Mouse (Mus musculus): ENCODE measurements around the gene Pianp. TPM values are rescaled to one million over a fixed set of nuclear protein-coding genes. Genes with fewer than 3 reads are reported as not detected.

Pianp gene
- polyA plus RNA-seq, 1 experiment from 2014 or later, result 12.9 TPM

DNA sequence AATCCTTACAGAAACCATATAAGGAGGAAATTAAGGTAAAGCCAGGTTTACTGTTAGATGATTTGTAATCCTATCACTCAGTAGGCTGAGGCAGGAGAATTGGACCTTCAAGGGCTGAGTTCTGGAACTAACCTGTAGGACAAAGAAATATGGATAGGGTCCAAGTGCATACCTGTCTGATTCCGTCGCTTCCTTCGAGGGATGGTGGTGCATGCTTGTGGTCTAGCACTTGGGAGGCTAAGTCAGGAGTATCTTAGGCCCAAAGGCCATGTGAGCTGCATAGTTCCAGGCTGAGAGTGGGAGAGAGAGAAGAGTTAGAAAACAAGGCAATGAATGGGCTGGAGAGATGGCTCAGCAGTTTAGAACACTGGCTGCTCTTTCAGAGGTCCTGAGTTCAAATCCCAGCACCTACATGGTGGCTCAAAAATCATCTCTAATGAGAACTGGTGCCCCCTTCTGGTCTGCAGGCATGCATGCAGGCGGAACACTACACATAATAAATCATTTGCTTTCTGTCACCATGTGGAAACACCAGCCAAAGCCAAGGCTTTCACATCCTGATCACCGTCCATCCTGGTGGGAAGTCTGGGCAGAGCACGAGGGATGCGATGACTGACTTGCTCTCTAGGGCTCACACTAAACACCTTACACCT, 29.9 kb upstream of the Pianp start:
- TF ChIP-seq CTCF (IDR thresholded peaks at IDR 0.05), result no peak
- DNase-seq (ENCODE audit: low read depth, low spot score) (peak; percentile 30), ATAC-seq (peak; percentile 37)
- ChIA-PET CTCF (interaction anchor here (0.8 to 2.1 kb wide), 7 partner anchors 27 to 120 kb away, joined by 3 to 8 read pairs (median 3); no protein-coding TSS in a partner anchor), POLR2A (interaction anchor here (1.0 to 1.7 kb wide), 3 partner anchors 32 to 62 kb away, joined by 3 to 6 read pairs (median 6); partner anchors contain the start of gene Mlf2)
- in situ Hi-C loops (cut with MboI; ENCODE audit: low pct_unique_long_range_greater_than_20kb), result no loop called here
- H3K27me3 ChIP-seq, result no peaks in the 10 kb centered on the region

GRCm38 (mm10) chr6:124967766-124968165, 28.7 kb upstream of the Pianp start:
- no peak for DNase-seq (ENCODE audit: low read depth, low spot score)

DNA sequence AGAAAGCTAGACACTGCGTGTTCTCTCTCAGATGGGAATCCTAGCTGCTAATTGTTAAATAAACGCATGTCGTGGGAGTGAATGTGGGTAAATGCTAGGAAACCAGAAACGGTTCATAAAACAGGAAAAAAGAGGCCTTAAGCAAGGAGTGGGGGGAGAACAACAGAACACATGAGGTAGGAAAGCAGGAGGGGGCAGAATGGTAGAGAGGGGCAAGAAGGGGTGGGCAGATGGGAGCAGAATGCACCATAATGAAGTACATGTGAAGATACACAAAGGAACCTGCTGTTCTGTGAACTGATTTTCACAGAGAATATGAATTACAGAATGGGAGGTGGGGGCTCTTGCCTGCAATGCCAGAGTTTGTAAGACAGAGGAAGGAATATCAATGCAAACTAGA, 4.3 kb upstream of the Pianp start:
- no peak for ATAC-seq
- H3K27me3 ChIP-seq, result peaks cover 3% of the 10 kb centered on the region
- POLR2A ChIA-PET, result no interaction called here
- DNase-seq (ENCODE audit: low read depth, low spot score), result no peak
- in situ Hi-C loops (cut with MboI; ENCODE audit: low pct_unique_long_range_greater_than_20kb), result no loop called here
- TF ChIP-seq CTCF (IDR thresholded peaks at IDR 0.05), result no peak
- CTCF ChIA-PET, result interaction anchor here (2.0 kb wide), 1 partner anchor 15 kb away, joined by 8 read pairs; no protein-coding TSS in a partner anchor

More at GRCm38 (mm10) chr6:124967766-124968165, 28.7 kb upstream of the Pianp start:
- POLR2A ChIA-PET, result interaction anchor here (0.8 kb wide), 1 partner anchor 40 kb away, joined by 3 read pairs; no protein-coding TSS in a partner anchor
- CTCF ChIA-PET, result interaction anchor here (0.8 to 2.1 kb wide), 7 partner anchors 35 to 121 kb away, joined by 3 to 8 read pairs (median 3); no protein-coding TSS in a partner anchor
- in situ Hi-C loops (cut with MboI; ENCODE audit: low pct_unique_long_range_greater_than_20kb), result no loop called here
- no peak for TF ChIP-seq CTCF (IDR thresholded peaks at IDR 0.05)
- H3K27me3 ChIP-seq, result no peaks in the 10 kb centered on the region
- no peak for ATAC-seq

DNA sequence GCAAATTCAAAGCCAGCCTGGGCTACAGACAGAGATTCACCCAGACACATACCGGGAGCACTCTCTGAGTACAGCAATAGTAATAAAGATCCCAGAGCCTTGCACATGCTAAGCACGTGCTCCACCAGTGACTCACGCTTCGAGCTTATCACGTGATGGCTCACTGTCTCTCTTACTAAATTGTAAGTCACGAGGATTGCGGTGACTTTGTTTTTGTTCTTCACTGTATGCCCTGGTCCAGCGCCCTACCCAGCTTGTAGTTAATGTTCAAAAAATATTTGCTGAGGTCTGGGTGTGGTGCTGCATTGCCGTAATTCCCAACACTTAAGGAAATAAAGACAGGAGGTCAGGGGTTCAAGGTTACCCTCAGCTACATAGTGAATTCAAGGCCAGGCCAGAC, 3.1 kb upstream of the Pianp start:
- no peaks in the 10 kb centered on the region for H3K27me3 ChIP-seq
- ChIA-PET POLR2A (no interaction called here), CTCF (interaction anchor here (1.0 to 2.0 kb wide), 3 partner anchors 14 to 146 kb away, joined by 3 to 8 read pairs (median 3); partner anchors contain the start of gene Cops7a)
- no peak for TF ChIP-seq CTCF (IDR thresholded peaks at IDR 0.05)
- peak; percentile 55 for DNase-seq (ENCODE audit: low read depth, low spot score)
- peak; percentile 75 for ATAC-seq
- in situ Hi-C loops (cut with MboI; ENCODE audit: low pct_unique_long_range_greater_than_20kb), result no loop called here

GRCm38 (mm10) chr6:124993876-124994275, 2.6 kb upstream of the Pianp start:
- ChIA-PET CTCF (interaction anchor here (1.0 to 2.0 kb wide), 3 partner anchors 14 to 147 kb away, joined by 3 to 8 read pairs (median 3); partner anchors contain the start of gene Cops7a), POLR2A (no interaction called here)
- no peaks in the 10 kb centered on the region for H3K27me3 ChIP-seq
- in situ Hi-C loops (cut with MboI; ENCODE audit: low pct_unique_long_range_greater_than_20kb), result no loop called here
- DNase-seq (ENCODE audit: low read depth, low spot score) (no peak), ATAC-seq (peak; percentile 36)
- TF ChIP-seq CTCF (IDR thresholded peaks at IDR 0.05), result no peak

GRCm38 (mm10) chr6:124995246-124995645, 1.2 kb upstream of the Pianp start:
- no peaks in the 10 kb centered on the region for H3K27me3 ChIP-seq
- ChIA-PET POLR2A (no interaction called here), CTCF (no interaction called here)
- DNase-seq (ENCODE audit: low read depth, low spot score), result no peak
- in situ Hi-C loops (cut with MboI; ENCODE audit: low pct_unique_long_range_greater_than_20kb), result no loop called here
- TF ChIP-seq CTCF (IDR thresholded peaks at IDR 0.05), result no peak
- ATAC-seq, result no peak

DNA sequence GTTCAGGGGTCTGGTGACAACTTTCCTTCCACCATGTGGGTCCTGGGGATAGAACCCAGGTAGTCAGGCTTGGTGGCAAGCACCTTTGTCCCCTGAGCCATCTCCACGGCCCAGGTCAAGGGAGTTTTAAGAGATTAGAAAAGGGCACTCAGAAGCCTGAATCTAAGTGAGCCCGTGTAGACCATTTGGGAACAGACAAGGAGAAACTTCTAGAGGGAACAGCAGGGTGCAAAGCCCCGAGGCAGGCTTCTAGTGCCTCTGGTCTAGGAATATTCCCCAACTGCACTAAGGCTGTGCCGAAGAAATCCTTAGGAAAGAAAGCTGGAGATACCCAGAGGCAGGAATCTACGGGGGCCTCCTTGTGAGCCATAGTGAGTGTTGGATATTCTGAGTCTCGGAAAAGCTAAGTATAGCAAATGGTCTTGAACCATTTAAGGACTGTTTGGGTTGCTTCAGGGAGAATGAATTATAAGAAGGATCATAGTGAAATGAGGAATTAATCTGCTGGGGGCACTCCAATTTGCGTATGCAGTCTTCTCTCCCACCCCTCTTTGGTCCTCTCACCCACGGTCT, 577 bp upstream of the Pianp start:
- POLR2A ChIA-PET, result interaction anchor here (0.6 to 1.1 kb wide), 4 partner anchors 10 to 136 kb away, joined by 3 to 4 read pairs (median 3); no protein-coding TSS in a partner anchor
- CTCF ChIA-PET, result interaction anchor here (0.8 to 2.0 kb wide), 3 partner anchors 10 to 25 kb away, joined by 3 to 7 read pairs (median 3); no protein-coding TSS in a partner anchor
- ATAC-seq (no peak), DNase-seq (ENCODE audit: low read depth, low spot score) (no peak)
- TF ChIP-seq CTCF (IDR thresholded peaks at IDR 0.05), result no peak
- H3K27me3 ChIP-seq, result no peaks in the 10 kb centered on the region
- in situ Hi-C loops (cut with MboI; ENCODE audit: low pct_unique_long_range_greater_than_20kb), result no loop called here

GRCm38 (mm10) chr6:124998066-124998465, 1.6 kb downstream of the Pianp start:
- CTCF ChIA-PET, result no interaction called here
- no peak for ATAC-seq
- POLR2A ChIA-PET, result interaction anchor here (0.6 to 1.4 kb wide), 4 partner anchors 10 to 183 kb away, joined by 3 to 4 read pairs (median 3); partner anchors contain the start of gene Cops7a
- no peaks in the 10 kb centered on the region for H3K27me3 ChIP-seq
- no peak for TF ChIP-seq CTCF (IDR thresholded peaks at IDR 0.05)
- in situ Hi-C loops (cut with MboI; ENCODE audit: low pct_unique_long_range_greater_than_20kb), result no loop called here
- DNase-seq (ENCODE audit: low read depth, low spot score), result no peak

DNA sequence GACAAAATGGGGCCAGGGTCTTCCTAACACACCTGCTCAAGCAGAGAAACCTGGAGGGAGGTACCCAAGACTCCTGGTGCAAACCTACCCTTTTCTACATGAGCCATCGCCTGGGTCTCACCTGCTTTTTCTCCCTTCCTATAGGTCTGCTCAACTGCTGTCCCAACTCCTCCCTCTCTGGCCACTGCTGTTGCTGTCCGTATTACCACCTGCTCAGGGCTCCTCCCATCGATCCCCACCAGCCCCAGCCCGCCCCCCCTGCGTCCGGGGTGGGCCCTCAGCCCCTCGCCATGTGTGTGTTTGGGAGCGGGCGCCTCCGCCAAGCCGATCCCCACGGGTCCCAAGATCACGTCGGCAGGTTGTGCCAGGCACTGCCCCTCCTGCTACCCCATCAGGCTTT, 2.6 kb downstream of the Pianp start:
- no peaks in the 10 kb centered on the region for H3K27me3 ChIP-seq
- CTCF ChIA-PET, result no interaction called here
- DNase-seq (ENCODE audit: low read depth, low spot score) (no peak), ATAC-seq (no peak)
- in situ Hi-C loops (cut with MboI; ENCODE audit: low pct_unique_long_range_greater_than_20kb), result no loop called here
- TF ChIP-seq CTCF (IDR thresholded peaks at IDR 0.05), result no peak
- POLR2A ChIA-PET, result interaction anchor here (1.4 kb wide), 1 partner anchor 9 kb away, joined by 3 read pairs; no protein-coding TSS in a partner anchor

DNA sequence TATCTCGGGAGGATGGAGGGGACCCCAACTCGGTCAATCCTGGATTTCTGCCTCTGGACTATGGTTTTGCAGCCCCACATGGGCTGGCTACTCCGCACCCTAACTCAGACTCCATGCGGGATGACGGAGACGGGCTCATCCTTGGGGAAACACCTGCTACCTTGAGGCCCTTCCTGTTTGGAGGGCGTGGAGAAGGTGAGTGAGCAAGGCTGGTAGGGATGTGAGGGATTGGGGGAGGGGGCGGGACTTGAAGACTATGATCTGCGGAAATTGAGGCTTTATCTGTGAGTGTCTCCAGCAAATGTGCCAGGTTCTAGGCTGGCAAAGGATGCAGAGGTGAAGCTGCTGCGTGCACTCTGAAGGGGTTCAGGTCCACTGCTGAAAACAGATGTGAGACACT, 3.1 kb downstream of the Pianp start:
- no peak for TF ChIP-seq CTCF (IDR thresholded peaks at IDR 0.05)
- DNase-seq (ENCODE audit: low read depth, low spot score) (no peak), ATAC-seq (no peak)
- ChIA-PET POLR2A (interaction anchor here (1.0 kb wide), 1 partner anchor 9 kb away, joined by 3 read pairs; the partner anchor contains the start of gene Zfp384), CTCF (no interaction called here)
- in situ Hi-C loops (cut with MboI; ENCODE audit: low pct_unique_long_range_greater_than_20kb), result no loop called here
- no peaks in the 10 kb centered on the region for H3K27me3 ChIP-seq

DNA sequence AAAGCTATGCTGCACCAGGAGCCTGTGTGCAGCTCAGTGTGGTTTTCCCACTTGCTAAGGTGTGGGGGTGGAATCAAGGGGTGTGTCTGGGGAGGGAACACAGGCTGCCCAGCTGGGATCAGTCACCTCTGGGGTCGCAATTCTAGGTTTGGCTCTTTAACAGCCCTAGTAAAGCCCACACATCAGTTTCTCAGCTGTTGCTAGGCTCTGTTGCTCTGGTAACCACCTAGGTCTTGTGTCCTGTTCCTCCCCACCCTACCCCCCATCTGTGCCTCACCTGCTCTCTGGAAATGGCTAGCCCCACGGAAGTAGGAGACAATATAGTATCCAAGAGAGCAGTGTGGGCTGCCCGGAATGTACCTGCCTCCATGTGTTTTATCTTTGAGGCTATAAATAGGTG, 7.2 kb downstream of the Pianp start:
- ChIA-PET POLR2A (no interaction called here), CTCF (interaction anchor here (1.2 kb wide), 1 partner anchor 37 kb away, joined by 3 read pairs; no protein-coding TSS in a partner anchor)
- H3K27me3 ChIP-seq, result no peaks in the 10 kb centered on the region
- no peak for TF ChIP-seq CTCF (IDR thresholded peaks at IDR 0.05)
- in situ Hi-C loops (cut with MboI; ENCODE audit: low pct_unique_long_range_greater_than_20kb), result no loop called here
- DNase-seq (ENCODE audit: low read depth, low spot score) (no peak), ATAC-seq (no peak)

Data from Patski (cell line).